Mouse (Mus musculus) hindlimb bud, embryonic 11.5 days (tissue): ENCODE data around the gene Gm6356.
"Not testable (repeated sequence)": the region's sequence is repeated elsewhere in the genome, so short reads cannot be mapped to it uniquely, and the experiment has no call there.

Experiments
- DNase-seq: peaks from one replicate; pipeline ENCODE4 v3.0.0-alpha.2; 2012; ENCODE audit warnings: low read depth, low spot score; ENCODE audit errors: extremely low spot score

Gm6356 gene

DNA sequence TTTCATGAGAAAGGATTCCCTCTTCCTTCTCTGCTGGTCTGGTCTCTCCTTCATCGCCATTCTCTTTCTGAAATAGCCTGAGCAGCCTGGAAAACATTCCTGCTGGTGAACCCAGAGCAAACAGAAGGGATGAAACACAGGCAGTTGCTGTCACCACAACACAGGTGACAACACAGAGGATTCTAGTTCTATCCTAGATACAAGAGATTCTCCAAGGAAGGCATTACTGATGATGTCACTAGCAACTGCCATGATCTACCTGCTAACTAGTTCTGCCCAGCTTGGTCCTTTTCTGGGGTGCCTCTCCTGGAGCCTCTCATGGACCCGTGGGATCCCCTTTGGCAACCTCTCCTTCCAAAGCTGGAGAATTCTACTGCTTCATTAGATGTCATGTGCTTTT, at the start of gene Gm6356:
Gene Gm6356, minus strand, starts transcription at position 101 of the 400 bp plus-strand sequence.
- not testable (repeated sequence) for DNase-seq
